Mouse (Mus musculus) lung, postnatal 36 days (tissue): ENCODE measurements around the gene Gapvd1.

ENCODE experiments used
- DNase-seq: peaks from one replicate; pipeline ENCODE4 v3.0.0; 2022; ENCODE audit warnings: mixed read lengths

The Gapvd1 gene

DNA sequence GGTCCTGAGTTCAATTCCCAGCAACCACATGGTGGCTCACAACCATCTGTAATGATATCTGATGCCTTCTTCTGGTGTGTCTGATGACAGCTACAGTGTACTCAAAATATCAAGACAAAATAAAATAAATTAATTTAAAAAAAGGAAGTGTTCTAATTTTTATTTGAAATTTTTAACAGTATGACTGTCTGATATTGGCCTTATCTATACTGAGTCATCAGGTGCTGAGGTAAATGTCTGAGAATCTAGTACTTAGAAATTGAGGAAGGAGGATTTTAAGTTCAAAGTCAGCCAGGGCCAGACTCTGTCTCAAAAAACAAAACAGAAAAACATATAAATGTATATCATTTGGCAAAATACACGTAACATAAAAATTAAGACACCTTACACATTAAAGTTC lies 46.4 kb downstream of the Gapvd1 start:
- no peak for DNase-seq

DNA sequence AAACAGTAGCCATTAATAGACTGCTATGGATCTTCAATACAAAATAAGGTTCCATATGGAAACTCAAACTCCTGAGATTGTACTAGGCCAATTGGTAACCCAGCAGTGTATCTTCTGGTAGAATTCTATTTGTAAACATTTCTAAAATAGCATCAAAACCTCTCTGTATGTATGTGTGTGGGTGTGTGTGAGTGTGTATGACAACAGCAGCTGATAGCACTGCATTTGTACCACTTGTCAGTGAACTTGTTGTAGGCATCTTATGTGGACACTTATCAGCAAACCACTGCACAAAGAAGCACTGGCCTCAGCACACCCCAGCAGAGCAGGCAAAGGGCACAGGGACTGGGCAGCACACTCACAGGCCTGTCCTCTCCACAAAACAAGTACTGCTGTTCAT lies 58.4 kb downstream of the Gapvd1 start:
- DNase-seq, result no peak

DNA sequence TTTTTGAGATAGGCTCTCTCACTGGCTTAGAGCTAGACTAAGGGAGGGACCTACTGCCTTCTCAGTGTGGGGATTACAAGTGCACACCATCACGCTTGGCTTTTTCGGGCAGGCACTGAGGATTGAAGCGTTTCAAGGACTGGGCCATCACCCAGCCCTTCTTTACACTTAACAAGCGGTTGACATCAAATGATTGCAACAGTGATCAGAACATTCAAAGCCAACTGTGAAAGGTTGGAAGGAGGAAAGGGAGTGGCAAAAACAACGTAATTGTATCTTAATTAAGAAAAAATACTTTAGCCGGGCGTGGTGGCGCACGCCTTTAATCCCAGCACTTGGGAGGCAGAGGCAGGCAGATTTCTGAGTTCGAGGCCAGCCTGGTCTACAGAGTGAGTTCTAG lies 62.2 kb downstream of the Gapvd1 start:
- DNase-seq, result no peak

DNA sequence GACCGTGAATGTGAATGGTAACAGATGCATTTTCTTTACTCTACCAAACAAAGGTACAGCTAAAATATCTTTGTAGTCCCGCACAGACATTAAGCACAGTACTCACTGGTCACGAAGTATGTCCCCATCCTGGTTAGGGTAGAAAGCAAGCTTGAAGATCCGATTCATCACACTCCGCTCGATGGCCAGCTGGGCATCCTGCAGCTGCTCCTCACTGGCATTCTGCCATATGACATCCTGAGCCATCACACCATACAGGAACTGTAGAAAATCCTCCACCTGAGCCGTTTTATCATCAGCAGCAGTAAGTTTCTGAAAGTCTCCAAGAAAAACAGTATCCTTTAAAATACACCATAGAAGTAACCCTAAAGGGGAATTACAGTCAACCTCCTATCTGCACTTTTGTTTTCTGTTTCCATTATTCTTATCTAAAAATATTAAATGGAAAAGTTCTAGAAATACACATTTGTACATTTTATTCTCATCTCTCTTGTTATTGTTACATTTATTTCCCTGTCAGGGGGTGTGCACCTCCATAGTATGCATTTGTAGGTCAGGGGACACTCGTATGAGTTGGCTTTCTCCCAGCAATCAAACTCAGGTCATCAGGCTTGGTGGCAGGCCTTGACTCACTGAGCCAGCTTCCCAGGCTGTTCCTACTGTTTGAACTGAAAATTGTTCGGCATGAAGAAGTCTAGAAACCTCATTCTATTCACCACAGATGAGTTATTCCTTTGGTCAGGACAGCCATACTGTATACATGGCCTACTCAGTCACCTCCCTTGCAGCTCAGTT lies 70.8 kb downstream of the Gapvd1 start:
- no peak for DNase-seq

DNA sequence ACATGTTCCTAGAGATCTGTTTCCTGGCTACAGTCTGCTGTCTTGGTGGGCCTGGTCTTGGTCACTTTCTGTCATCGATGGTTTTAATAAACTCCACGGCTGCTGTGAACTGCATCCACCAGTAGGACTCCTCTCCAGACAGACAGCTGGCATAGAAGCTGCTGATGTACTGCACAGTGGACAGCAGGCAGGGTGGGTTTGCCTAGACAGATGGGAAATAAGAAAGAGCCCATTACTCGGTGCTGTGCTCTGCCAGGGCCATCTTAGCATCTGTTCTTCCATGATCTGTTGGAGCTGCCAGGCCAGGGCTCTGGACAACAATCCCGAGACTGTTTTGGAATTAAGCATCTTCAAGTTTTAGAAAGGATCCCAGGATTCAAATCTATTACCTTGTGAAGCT lies 77.1 kb downstream of the Gapvd1 start:
- no peak for DNase-seq

DNA sequence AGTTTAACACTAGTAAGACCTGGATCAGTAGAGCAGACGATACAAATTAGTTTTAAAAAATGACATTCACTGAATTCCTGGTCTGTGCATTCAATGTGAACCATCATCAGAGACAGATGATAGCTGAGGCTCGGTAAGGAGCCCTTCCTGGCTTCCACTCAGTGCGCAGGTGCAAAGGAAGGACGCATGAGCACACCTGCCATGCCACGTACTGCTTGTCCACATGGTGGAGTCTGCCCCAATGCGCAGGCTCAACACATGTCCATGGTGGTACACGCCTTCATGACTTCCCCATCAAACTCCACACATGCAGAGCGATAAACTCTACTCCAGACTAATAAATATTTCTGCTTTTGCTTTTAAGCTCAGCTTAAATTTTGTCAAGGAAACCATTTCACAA lies 78.0 kb downstream of the Gapvd1 start:
- no peak for DNase-seq

DNA sequence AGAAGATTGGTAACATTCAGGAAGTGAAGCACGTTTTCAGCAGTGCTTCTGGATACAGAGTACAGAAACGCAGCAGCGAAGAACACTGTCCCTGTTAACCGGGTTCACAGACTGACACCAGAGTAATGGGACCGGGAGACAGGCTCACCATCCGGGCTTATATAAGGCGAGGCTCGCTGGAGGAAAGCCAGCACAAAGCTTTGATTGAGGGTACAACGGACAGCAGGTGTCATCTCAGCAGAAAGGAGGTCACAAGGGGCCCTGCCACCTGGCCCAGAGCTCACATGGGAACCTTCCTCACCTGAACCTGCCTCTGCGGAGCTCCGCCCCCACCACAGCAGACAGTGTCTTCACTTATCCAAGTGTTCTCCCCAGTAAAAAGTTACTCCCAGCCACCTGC lies 81.2 kb downstream of the Gapvd1 start:
- DNase-seq, result peak; percentile 4

DNA sequence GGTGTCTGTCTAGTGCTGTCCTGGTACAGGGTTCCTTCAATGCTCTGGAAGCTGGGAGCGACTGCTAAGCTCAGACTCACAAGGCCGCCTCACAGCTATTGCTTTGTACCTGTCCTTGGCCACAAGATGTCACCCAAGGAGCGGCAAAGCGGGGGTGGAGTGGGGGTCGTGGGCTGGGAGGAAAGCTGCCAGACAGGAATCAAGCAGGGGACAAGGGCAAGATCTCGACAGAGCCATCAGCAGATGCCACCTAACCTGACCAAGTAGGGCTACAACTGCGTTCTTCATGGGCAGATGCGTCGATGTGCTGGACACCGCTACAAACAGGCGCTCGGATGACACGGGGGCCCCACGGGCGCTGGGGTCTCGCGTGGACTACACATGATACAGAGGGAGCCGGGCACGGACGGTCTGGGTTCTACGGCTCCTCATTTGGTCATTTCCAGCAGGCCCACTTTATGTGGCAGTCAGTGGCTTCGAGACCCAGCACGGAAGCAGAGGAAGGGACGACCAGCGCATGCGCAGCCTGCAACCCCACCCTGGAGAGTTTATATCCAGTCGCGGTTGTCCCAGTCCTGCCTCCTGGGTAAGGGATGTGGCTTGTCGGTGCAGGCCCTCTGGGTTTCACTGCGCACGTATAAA lies 83.5 kb downstream of the Gapvd1 start:
- DNase-seq, result peak; percentile 57

DNA sequence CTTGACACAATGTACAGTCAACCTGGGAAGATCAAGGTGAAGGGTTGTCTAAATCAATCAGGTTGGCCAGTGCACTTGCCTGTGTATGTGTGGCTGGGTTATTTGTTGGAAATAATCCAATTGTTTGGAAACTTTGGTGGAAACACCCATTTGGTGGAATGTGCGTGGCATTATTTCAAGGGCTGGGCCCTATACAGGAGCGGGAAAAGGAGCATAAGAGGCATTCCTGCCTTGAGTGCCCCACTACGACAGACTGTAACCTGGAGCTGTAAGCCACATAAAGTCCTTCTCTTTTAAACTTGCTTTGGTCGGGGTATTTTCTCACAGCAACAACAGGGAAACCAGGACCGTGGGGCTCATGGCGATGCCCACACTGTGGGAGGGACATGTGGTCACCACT lies 84.6 kb downstream of the Gapvd1 start:
- no peak for DNase-seq

DNA sequence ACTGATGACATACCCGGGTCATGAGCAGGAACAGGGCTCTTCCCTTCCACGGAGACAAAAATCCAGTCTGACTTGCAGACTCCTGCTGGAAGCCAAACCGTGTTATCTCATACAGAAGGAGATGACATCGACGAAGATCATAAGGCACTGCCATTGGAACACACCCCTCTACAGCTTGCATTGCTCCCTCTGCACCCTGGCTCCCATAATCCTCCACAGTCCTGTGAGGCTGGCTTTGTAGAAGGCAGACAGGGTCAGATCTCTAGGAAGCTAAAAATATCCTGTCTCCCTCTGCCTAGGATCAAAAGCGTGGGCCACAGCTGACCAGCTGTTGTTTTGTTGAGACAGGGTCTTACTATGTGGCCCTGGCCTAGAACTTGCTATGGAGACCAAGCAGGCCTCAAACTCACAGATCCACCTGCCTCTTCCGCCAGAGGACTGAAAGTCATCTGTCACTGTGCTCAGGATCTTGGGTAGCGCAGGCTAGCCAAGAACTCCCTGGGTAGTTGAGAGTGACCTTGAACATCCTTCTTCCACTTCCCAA lies 85.8 kb downstream of the Gapvd1 start:
- DNase-seq, result peak; percentile 10

DNA sequence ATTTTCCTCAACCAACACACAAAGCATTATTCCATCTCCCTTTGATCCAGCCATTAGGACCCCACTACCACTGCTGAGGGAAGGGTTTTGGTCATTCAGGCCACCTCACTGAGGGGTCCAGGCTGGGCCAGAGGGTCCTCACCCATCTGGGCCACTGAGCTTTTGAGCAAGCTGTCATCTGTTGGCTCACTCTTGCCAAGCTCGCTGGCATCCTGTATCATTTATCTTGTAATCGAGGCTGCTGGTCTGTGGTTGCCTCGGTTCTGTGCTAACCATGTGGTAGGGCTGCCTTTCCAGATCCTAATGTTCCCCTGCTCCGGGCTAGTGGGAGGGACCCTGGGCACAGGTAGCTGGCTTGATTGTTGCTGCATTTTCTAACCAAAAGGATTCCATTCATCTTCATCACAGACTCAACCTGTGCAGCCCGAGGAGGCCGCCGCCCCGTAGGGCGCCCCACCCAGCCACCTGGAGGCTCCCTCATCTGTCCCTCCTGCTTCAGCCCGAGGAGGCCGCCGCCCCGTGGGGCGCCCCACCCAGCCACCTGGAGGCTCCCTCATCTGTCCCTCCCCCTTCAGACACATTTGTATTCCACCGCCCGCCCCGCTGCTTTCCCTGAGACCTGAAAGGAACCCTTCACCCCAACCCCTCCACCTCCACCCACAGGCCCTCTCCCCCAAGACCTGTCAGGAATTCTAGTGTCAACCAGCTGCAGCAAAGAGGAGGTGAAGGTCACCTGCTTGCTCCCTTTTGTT lies 86.4 kb downstream of the Gapvd1 start:
- DNase-seq, result no peak

DNA sequence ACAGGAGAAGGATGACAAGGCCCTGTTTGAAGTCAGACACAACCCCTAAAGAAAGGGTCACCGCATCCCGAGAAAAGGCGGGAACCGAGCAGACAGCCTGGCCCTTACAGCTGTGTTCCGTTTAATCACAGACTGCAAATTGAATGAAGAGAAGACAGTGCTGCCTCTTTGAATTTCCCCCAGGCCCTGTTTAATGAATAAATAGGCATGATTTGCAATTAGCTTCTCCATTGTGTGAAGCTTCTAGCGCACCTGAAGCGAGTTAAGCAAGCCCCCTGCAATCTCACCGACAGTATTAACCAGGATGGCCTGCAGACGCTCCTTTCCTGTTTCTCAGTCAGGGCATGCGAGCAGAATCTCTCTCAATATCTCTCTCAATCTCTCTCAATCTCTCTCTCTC lies 87.2 kb downstream of the Gapvd1 start:
- DNase-seq, result no peak

DNA sequence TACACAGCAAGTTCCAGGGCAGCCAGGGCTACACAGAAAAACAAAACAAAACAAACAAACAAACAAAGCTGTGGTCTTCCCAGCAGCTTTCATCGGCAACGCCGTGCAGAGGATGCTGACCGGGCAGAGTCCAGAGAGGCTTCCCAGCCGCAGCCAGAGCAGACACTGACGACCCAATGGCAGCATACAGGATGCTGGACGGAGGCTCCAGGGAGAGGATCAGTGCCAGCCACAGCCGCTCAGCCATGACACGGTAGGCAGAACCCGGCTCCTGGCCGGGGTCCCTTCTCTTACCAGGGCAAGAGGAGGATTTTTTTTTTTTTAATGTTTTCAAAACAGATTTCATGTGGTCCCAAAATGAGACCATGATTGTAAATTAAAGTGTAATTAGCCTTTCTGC lies 107.6 kb downstream of the Gapvd1 start:
- DNase-seq, result no peak

DNA sequence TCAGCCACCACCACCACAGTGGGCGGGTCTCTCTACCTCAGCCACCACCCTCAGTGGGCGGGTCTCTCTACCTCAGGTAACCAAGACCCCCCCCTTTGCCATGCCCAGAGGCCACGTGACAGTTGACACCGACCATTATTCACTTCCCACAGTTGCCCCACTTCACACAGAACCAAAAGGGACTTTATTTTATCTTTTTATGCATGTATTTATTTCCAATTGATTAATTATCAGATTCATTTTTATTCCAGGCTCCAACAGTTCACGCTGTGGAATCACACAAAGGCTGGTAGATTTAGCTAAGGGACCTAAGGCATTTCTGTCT lies 108.5 kb downstream of the Gapvd1 start:
- no peak for DNase-seq

DNA sequence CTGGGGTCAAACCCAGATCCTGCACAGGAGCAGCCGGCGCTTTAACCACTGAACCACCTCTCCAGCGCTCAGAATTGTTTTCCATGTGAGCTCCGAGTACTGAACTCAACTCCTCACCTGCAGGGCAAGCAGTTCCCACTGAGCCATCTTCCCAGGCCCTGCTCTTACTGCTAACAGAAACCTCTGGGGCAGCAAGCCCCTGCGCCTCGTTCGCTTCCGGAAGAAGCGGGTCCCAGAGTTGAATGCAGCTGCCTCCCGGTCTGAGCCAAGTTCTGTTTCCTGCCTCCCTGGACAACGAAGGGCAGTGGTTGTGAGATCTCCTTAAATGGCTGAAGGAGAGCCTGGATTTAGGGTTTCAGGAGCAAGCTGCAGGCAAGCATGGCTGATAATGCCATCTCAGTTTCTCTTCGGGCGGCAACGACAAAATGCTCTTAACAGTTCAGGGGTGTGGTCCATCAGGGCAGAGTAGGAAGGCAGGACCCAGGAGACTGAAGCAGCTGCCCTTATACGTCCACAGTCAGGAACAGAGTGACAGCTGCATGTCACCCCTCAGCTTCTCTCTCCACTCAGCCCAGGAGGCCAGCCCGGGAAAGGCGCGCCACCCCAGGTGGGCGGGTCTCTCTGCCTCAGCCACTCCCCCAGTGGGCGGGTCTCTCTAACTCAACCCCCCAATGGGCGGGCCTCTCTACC lies 109.0 kb downstream of the Gapvd1 start:
- peak; percentile 88 for DNase-seq

DNA sequence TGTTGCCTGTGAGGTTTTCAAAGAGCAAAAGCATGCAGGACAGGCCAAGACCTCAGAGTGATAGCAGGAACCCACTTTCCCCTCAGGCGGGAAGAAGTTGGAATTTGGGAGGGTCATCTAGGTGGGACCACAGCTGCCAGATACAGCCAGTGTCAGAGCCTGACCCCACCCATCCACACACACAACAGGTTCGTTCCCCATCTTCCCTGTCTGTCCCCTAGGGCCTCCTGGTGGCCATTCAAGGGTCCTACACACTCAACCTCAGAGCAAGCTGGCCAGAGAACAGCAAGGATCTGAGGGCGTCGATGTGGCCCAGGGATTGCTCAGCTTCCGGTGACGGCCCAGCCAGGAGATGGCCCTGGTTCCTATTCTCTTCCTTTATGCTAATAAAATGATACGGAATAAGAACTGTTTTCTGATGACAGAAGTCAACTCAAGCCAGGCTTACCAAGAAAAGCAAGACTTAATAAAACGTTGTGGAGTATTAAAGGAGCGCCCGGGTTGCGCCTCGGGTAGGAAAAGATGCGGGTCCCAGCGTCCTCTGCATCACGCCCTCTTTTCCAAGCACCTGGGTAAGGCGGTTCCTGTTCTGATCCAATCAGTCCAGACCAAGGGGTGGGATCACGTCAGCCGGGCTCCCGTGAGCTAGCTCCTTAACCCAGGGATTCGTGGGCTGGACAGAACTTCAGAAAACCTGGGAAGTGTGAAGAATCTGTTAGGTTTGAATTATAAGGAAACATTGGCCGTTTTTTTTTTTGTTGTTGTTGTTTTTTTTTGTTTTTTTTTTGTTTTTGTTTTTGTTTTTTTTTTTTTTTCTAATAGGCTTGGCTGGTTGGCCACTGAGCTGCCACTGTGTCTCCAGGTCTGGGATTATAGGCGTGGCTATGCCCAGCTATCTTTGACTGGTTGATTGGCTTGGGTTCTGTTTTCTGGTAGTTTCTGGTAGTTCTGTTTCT lies 110.2 kb downstream of the Gapvd1 start:
- DNase-seq, result no peak

DNA sequence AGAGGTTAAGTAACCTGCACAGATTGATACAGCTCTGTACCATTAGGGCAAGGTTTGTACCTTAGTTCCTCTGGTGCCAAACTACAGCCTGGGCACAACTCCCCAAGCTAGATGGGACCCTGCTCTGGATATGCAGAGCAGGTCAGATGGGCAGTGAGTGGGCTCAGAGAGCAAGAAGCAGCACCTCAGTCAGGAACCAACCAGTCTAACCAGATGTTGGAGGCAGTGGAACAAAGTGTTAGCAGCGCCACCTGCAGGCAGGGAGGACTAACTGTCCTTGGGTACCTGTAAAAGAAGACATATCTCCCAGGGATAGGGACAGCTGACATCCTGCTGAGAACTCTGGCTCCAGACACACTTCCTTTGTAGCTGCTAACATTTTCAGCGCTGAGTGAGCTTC lies 112.7 kb downstream of the Gapvd1 start:
- DNase-seq, result peak; percentile 52

DNA sequence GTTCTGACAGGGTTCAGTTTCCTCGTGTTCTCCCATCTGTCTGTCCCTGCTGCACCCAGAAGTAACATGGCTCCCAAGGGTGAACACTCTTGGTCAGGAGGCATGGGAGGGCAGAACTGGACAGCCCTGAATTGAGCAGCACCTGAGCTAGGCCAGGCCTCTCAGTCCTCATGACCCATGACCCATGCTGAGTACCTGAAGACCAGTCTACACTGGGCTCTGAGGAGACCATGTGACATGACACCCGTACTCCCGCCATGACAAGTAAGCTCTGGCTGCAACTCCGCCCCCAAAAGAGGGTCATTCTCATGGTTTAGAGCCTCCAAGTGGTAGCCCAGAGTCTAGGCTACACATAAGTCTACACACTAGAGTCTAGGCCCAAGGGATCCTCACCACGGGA lies 115.3 kb downstream of the Gapvd1 start:
- DNase-seq, result no peak

DNA sequence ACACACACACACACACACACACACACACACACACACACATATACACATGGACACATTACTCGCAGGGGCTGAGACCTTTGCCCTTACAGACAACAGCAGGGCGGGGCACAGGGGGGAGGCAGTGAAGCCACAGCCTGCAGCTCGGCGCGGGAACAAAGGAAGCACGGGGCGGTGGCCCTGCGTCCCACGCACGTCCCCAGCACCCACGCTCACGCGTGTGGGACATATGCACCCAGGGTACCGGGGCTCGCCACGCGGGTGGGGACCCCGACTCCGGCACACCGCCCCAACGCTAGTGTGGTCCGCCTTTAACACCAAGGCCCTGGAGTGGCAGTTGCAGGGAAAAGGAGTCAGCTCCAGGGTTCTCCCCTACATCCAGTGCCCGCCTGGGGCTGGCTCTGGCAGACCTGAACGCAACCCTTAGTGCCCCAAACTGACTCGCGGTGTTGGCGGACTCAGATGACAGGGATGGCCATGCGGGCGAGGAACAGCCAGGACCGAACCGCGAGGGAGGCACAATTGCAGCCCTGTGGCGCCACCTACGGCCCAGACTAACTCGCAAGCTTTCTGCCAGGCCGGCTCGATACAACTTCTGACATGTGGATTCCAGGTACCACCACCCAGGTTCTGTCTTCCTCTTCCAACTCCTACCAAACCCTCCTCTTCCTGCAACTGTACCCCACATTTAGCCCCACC lies 115.9 kb downstream of the Gapvd1 start:
- DNase-seq, result peak; percentile 92

DNA sequence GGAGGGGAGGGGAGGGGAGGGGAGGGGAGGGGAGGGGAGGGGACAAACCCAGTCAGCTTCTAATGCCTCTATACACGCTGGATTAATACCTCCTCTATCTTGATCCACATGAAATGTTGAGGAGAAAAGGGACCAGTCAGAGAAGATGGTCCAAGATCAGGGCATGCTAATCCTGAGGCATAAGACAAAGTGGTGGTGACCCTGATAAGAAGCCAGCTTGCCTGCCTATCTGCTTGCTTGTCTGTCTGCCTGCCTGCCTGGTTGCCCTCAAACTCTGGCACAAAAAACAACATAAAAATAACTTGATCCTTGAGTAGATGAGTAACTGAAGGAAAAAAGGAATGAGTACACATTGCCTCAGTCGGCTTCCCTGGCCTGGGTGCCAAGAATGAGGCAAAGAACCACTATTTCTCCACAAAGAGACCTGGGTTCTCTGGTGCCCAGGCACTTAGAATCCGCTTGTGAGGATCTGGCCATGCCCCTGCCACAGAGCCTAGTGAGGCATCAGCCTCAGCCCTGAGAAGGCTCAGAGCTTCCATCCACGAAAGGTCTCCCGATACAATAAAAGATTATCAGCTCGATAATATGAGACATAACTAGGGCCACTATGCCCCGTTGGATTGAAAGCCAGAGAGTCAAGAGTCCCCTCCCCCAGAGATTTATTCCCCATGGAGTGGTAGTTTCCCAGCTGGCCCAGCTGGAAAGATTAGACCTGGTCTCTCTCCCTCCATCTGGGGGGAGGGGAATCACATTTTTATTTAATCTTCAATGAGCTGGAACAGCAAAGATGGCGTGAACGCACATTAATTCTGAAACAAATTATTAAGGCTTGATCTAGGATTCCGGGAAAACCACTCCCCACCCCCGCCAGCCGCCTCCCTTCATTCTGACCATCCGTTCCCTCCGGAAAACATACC lies 119.5 kb downstream of the Gapvd1 start:
- DNase-seq, result no peak
